Mouse (Mus musculus): ENCODE results near the gene Sptbn4. TPM values are rescaled to one million over a fixed set of nuclear protein-coding genes. Genes with fewer than 3 reads are reported as not detected.

Gene Sptbn4
- polyA plus RNA-seq, 1 experiment from 2014 or later, result 2.5 TPM

- 67% methylated on average over 15 of the region's 15 CpGs for WGBS
- H3K4me2 ChIP-seq (ENCODE audit: low read length), result no peak overlapping the region
Observed at GRCm38 (mm10) chr7:27335011-27335720, 112.3 kb downstream of the Sptbn4 start.

GRCm38 (mm10) chr7:27334405-27334911 is 113.0 kb downstream of the Sptbn4 start:
- Histone ChIP-seq H3K27me3 (replicated peaks; ENCODE audit: control insufficient read depth, insufficient read depth, low read length) (peaks cover 57% of the 10 kb centered on the region), H3K4me1 (replicated peaks; ENCODE audit: control insufficient read depth, insufficient read depth, low read length) (peaks cover 65% of the 10 kb centered on the region), H3K27ac (ENCODE audit: low read length) (no peak overlapping the region), H3K9ac (replicated peaks; ENCODE audit: low read depth, low read length) (no peak overlapping the region), H3K4me3 (replicated peaks; ENCODE audit: low read length) (no peak overlapping the region), H3K4me2 (ENCODE audit: low read length) (no peak overlapping the region), H3K9me3 (ENCODE audit: control insufficient read depth, low read length) (no peaks in the 10 kb centered on the region), H3K36me3 (ENCODE audit: control insufficient read depth, insufficient read depth) (no peaks in the 10 kb centered on the region)
- WGBS, result 7% methylated on average over 31 of the region's 32 CpGs
- ATAC-seq, result no peak

More at GRCm38 (mm10) chr7:27335011-27335720, 112.3 kb downstream of the Sptbn4 start:
- H3K27me3 ChIP-seq (replicated peaks; ENCODE audit: control insufficient read depth, insufficient read depth, low read length), result peaks cover 50% of the 10 kb centered on the region
- no peak overlapping the region for H3K4me3 ChIP-seq (replicated peaks; ENCODE audit: low read length)
- no peak for ATAC-seq
- H3K27ac ChIP-seq (ENCODE audit: low read length), result no peak overlapping the region
- H3K9ac ChIP-seq (replicated peaks; ENCODE audit: low read depth, low read length), result no peak overlapping the region
- H3K4me1 ChIP-seq (replicated peaks; ENCODE audit: control insufficient read depth, insufficient read depth, low read length), result peaks cover 68% of the 10 kb centered on the region
- no peaks in the 10 kb centered on the region for H3K9me3 ChIP-seq (ENCODE audit: control insufficient read depth, low read length)
- H3K36me3 ChIP-seq (ENCODE audit: control insufficient read depth, insufficient read depth), result no peaks in the 10 kb centered on the region

GRCm38 (mm10) chr7:27333316-27333941 is 114.1 kb downstream of the Sptbn4 start:
- WGBS, result under 1% methylated on average over 52 of the region's 77 CpGs
- peak overlapping the region; percentile 58 for H3K9ac ChIP-seq (replicated peaks; ENCODE audit: low read depth, low read length)

GRCm38 (mm10) chr7:27332353-27333199 is 114.9 kb downstream of the Sptbn4 start:
- H3K9ac ChIP-seq (replicated peaks; ENCODE audit: low read depth, low read length), result peak overlapping the region; percentile 58
- no peak for ATAC-seq
- H3K9me3 ChIP-seq (ENCODE audit: control insufficient read depth, low read length), result no peaks in the 10 kb centered on the region
- no peak overlapping the region for H3K27ac ChIP-seq (ENCODE audit: low read length)
- peaks cover 60% of the 10 kb centered on the region for H3K4me1 ChIP-seq (replicated peaks; ENCODE audit: control insufficient read depth, insufficient read depth, low read length)
- WGBS, result under 1% methylated on average over 29 of the region's 39 CpGs
- H3K27me3 ChIP-seq (replicated peaks; ENCODE audit: control insufficient read depth, insufficient read depth, low read length), result peaks cover 72% of the 10 kb centered on the region
- H3K4me3 ChIP-seq (replicated peaks; ENCODE audit: low read length), result peak overlapping the region; percentile 48
- H3K4me2 ChIP-seq (ENCODE audit: low read length), result peak overlapping the region; percentile 89
- H3K36me3 ChIP-seq (ENCODE audit: control insufficient read depth, insufficient read depth), result no peaks in the 10 kb centered on the region

More at GRCm38 (mm10) chr7:27333316-27333941, 114.1 kb downstream of the Sptbn4 start:
- Histone ChIP-seq H3K27me3 (replicated peaks; ENCODE audit: control insufficient read depth, insufficient read depth, low read length) (peaks cover 66% of the 10 kb centered on the region), H3K27ac (ENCODE audit: low read length) (no peak overlapping the region), H3K4me1 (replicated peaks; ENCODE audit: control insufficient read depth, insufficient read depth, low read length) (peaks cover 62% of the 10 kb centered on the region), H3K36me3 (ENCODE audit: control insufficient read depth, insufficient read depth) (no peaks in the 10 kb centered on the region), H3K9me3 (ENCODE audit: control insufficient read depth, low read length) (no peaks in the 10 kb centered on the region), H3K4me3 (replicated peaks; ENCODE audit: low read length) (peak overlapping the region; percentile 48), H3K4me2 (ENCODE audit: low read length) (peak overlapping the region; percentile 89)
- ATAC-seq, result no peak

- ATAC-seq, result no peak
- Histone ChIP-seq H3K27ac (ENCODE audit: low read length) (no peak overlapping the region), H3K9me3 (ENCODE audit: control insufficient read depth, low read length) (no peaks in the 10 kb centered on the region), H3K4me1 (replicated peaks; ENCODE audit: control insufficient read depth, insufficient read depth, low read length) (peaks cover 52% of the 10 kb centered on the region), H3K9ac (replicated peaks; ENCODE audit: low read depth, low read length) (no peak overlapping the region), H3K36me3 (ENCODE audit: control insufficient read depth, insufficient read depth) (no peaks in the 10 kb centered on the region), H3K27me3 (replicated peaks; ENCODE audit: control insufficient read depth, insufficient read depth, low read length) (peaks cover 72% of the 10 kb centered on the region), H3K4me2 (ENCODE audit: low read length) (no peak overlapping the region), H3K4me3 (replicated peaks; ENCODE audit: low read length) (no peak overlapping the region)
- 7% methylated on average over 8 of the region's 8 CpGs for WGBS
Observed at GRCm38 (mm10) chr7:27331854-27332253, 115.6 kb downstream of the Sptbn4 start.

GRCm38 (mm10) chr7:27331541-27331851 is 116.0 kb downstream of the Sptbn4 start:
- WGBS, result 4% methylated on average over 8 of the region's 8 CpGs
- Histone ChIP-seq H3K9ac (replicated peaks; ENCODE audit: low read depth, low read length) (no peak overlapping the region), H3K4me2 (ENCODE audit: low read length) (no peak overlapping the region), H3K27me3 (replicated peaks; ENCODE audit: control insufficient read depth, insufficient read depth, low read length) (peaks cover 75% of the 10 kb centered on the region), H3K4me3 (replicated peaks; ENCODE audit: low read length) (no peak overlapping the region), H3K4me1 (replicated peaks; ENCODE audit: control insufficient read depth, insufficient read depth, low read length) (peaks cover 49% of the 10 kb centered on the region), H3K36me3 (ENCODE audit: control insufficient read depth, insufficient read depth) (no peaks in the 10 kb centered on the region), H3K27ac (ENCODE audit: low read length) (no peak overlapping the region), H3K9me3 (ENCODE audit: control insufficient read depth, low read length) (no peaks in the 10 kb centered on the region)
- ATAC-seq, result no peak

- Histone ChIP-seq H3K9ac (replicated peaks; ENCODE audit: low read depth, low read length) (no peak overlapping the region), H3K27ac (ENCODE audit: low read length) (no peak overlapping the region), H3K4me3 (replicated peaks; ENCODE audit: low read length) (peak overlapping the region; percentile 23), H3K27me3 (replicated peaks; ENCODE audit: control insufficient read depth, insufficient read depth, low read length) (peaks cover 81% of the 10 kb centered on the region), H3K4me2 (ENCODE audit: low read length) (peak overlapping the region; percentile 50), H3K36me3 (ENCODE audit: control insufficient read depth, insufficient read depth) (no peaks in the 10 kb centered on the region), H3K4me1 (replicated peaks; ENCODE audit: control insufficient read depth, insufficient read depth, low read length) (peaks cover 45% of the 10 kb centered on the region), H3K9me3 (ENCODE audit: control insufficient read depth, low read length) (no peaks in the 10 kb centered on the region)
- no peak for ATAC-seq
- WGBS, result 1% methylated on average over 39 of the region's 39 CpGs
Observed at GRCm38 (mm10) chr7:27330709-27331540, 116.6 kb downstream of the Sptbn4 start.

- H3K9me3 ChIP-seq (ENCODE audit: control insufficient read depth, low read length), result no peaks in the 10 kb centered on the region
- no peak for ATAC-seq
- no peak overlapping the region for H3K4me2 ChIP-seq (ENCODE audit: low read length)
- no peak overlapping the region for H3K4me3 ChIP-seq (replicated peaks; ENCODE audit: low read length)
- peaks cover 76% of the 10 kb centered on the region for H3K27me3 ChIP-seq (replicated peaks; ENCODE audit: control insufficient read depth, insufficient read depth, low read length)
- no peak overlapping the region for H3K9ac ChIP-seq (replicated peaks; ENCODE audit: low read depth, low read length)
- peaks cover 51% of the 10 kb centered on the region for H3K4me1 ChIP-seq (replicated peaks; ENCODE audit: control insufficient read depth, insufficient read depth, low read length)
- 25% methylated on average over 17 of the region's 17 CpGs for WGBS
- no peaks in the 10 kb centered on the region for H3K36me3 ChIP-seq (ENCODE audit: control insufficient read depth, insufficient read depth)
- H3K27ac ChIP-seq (ENCODE audit: low read length), result no peak overlapping the region
Observed at GRCm38 (mm10) chr7:27329981-27330380, 117.5 kb downstream of the Sptbn4 start.

All from forebrain, embryonic 16.5 days (tissue).